Mouse (Mus musculus): ENCODE results near the gene Baz1a.

DNA sequence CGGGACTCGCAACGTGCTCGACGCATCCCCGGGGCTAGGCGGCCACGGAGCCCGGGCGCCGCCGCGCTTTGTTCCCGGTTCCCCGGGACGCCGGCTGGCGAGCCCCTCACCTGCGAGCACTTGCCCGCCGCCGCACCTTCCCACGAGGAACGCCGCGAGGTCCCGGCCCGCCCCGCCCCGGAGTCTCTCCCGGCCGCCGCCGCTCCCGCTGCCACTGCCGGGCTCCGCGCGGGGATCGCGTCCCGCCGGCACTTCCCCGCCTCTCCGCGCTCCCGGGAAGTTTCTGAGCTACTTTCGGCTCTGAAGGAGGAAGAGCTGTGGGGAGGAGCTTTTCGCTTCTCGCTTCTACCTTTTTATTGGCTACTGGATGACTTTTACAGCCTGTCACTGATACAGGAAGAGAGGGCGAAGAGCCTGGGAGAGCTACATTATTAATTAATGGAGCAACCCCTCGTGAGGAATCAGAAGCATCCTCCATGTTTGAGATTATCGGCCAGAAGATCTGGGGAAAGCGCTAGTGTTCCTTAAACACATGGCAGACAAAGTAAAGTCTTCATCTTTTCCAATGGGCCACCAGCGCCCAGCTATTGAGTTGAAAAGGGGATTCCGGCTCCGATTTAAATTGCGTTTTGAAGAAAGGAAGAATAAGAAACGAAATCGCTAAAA, 28.0 kb downstream of the Baz1a start, which contains the start of gene Gm20403:
- TF ChIP-seq EP300 (IDR thresholded peaks at IDR 0.05) (no peak), CTCF (IDR thresholded peaks at IDR 0.05) (no peak)

All from lung, postnatal 0 days (tissue).